Mouse (Mus musculus) left cerebral cortex, adult 8-10 months (tissue): Measurements from ENCODE around the gene Gm10837. TPM values are rescaled to one million over a fixed set of nuclear protein-coding genes. Genes with fewer than 3 reads are reported as not detected.

Experiments
- DNase-seq, 2 experiments: peaks; one replicate each; pipeline ENCODE4 v3.0.0; 2022; ENCODE audit warnings: low spot score in 2 of 2
- total RNA-seq, 4 experiments: library from RNA; stranded (reverse); gene quantifications; 2 replicates each; pipeline ENCODE4 v1.2.4; 2022

Gene Gm10837
- total RNA-seq, 4 experiments from 2014 or later = not detected

- no peak for DNase-seq
Measured at GRCm38 (mm10) chr14:122478574-122479011, 11.8 kb upstream of the Gm10837 start.

- no peak for DNase-seq
Measured at GRCm38 (mm10) chr14:122479461-122480109, 10.8 kb upstream of the Gm10837 start.

- no peak for DNase-seq
Measured at GRCm38 (mm10) chr14:122480355-122480754, 10.0 kb upstream of the Gm10837 start.

DNA sequence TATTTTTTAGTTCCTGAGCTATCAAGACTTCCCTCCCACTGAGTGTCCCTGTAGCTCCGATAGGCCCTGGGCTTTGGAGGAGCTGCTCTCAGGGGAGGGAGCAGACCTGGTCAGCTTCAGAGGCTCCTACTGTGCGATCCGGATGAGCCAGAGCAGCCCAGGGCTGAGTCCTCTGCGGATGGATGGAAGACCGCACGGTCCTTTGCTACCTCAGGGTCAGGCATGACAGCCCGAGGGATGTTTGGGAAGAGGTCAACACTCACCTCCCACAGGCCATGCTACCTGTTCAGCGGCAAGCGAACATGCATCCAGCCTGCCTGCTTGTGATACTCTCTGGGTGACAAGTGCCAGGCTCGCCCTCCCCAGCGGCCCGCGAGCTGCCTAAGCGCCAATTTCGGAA is 9.2 kb upstream of the Gm10837 start:
- DNase-seq = no peak

DNA sequence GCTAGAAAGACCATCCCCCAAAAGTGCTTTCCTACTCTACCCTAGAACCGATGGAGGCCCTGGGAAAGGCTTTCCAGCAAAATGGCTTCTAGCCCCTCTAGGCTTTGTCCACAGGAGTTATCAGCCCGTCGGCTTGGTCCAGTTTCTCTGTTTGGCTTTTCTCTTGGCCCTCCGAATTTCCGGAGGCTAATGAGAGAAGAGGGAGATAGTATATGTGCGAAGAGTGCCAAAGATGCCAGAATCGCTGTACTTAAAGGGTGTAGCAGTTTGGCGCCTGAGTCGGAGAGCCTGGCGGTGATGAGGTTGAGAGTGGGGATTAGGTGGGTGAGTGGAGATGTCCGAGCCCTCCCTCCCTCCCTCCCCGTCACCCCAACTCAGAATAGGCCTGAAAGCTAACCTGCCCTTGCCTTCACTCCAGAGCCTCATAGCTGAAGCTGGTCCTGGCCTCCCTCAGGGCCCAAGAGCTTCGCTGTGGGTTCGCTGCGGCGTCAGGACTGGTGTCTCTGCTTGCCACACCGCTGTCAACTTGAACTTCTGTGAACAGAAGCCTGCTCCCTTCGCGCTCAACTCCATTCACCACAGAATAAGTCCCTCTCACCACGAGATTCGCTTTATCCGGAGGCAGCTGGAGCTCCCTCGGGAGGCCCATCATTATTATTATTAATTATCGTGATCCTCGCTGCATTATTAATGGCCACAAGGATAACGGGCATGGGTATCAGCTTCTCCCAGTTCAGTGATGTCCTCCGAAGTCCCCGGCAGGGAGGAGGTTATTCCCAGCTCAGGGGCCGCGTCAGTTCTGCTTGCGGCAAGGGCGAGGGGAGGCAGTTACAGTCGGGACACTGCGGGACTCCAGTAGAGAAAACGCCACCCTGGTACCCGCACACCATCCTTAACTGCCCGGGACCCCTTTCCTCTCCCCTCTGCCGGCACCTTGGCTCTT is 8.0 kb upstream of the Gm10837 start:
- no peak for DNase-seq

GRCm38 (mm10) chr14:122483024-122483385 is 7.4 kb upstream of the Gm10837 start:
- no peak for DNase-seq

DNA sequence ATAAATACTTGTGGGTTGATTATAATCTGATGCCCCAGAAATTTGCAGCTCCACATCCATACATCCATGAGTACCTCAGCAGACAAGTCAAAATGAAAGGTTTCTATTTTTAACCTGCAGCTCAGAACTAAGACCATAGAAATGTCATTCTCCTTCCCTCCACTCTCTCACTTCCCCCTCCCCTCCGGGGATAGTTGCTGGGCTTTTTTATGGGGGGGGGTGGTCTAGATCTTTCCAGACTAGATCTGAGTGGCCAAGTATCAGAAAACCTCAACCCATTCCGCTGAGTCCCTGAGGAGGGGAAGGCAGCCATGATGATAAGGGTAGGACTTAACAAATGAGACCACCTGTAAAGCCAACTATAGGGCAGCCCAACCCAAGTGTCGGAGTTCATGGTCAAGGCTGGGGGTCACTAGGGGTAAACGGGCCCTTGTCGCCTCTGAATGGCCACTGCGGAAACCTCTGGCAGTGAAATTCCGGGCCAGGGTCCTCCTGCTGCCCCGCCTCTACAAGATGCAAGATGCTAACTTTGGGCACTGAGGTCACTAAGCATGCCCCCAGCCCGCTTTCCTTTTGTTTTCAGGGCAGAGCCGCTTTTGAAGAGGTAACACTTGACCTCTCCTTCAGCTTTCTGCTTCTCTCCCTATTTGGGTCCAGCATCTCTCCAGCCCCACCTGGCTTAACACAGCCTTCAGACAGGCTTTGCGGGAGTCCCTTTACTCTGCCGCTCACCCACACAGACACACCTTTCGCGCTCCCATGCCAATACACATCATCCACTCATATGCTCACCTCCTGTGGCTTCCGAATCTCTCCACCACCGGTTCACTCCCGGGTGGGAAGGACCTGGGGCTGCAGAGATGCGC is 6.6 kb upstream of the Gm10837 start:
- no peak for DNase-seq

DNA sequence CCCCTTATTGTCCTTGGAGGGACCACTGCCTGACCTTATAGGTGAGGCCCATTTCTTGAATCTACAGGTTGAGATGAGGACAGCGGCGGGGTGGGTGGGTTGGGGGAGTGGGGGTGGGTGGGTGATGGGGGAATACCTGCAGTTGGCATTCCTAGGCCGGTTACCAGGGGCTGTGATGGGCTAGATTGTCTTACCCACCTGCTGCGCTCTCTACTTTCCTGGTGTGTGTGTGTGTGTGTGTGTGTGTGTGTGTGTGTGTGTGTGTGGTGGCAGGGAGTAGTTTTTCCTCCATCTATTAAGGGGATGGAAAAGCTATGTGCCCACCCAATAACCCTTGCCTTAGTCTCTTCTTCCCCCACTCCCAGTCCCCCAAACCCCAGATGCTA is 5.9 kb upstream of the Gm10837 start:
- DNase-seq = no peak

GRCm38 (mm10) chr14:122484844-122485551 is 5.4 kb upstream of the Gm10837 start:
- DNase-seq = no peak

- DNase-seq = no peak
Measured at GRCm38 (mm10) chr14:122485635-122486181, 4.7 kb upstream of the Gm10837 start.

GRCm38 (mm10) chr14:122486611-122487010 is 3.8 kb upstream of the Gm10837 start:
- DNase-seq = no peak

- DNase-seq = no peak
Measured at GRCm38 (mm10) chr14:122487366-122487765, 3.0 kb upstream of the Gm10837 start.

GRCm38 (mm10) chr14:122489041-122489440 is 1.3 kb upstream of the Gm10837 start:
- DNase-seq = no peak

DNA sequence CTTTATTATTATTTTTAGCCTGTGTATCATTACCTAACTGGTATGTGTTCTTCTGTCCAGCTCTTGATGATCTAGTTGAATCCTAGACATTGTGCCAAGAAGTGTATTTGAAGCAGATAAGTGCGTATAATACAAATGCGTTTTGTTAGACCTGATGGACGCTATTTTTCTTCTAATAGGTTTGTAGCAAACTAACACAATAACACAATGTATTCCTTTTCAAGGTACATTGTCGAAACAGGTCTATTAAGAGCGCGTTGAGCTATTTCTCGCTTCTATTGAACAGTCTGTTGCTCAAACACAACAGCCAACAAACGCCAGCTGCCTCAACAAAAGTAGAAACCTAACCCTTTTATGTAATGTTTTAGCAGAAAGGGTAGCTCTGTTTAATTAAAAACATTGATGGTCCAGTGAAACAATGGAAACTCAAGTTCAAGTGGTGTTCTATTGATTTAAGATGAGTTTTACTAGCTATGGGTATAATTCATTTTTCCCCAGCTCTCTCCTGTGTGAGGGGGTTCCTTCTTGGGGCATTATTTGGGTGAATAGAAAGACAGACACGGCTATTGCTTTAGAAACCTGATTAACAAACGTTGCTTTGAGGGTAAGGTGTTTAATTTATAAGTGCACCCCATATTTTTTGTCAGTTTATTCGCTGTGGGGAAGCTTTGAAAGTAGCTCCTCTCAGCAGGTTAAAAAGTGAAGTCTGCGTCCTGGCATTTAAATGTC is 536 bp upstream of the Gm10837 start:
- DNase-seq = no peak

- DNase-seq = no peak
Measured at GRCm38 (mm10) chr14:122491521-122491920, 1.1 kb downstream of the Gm10837 start.

- no peak for DNase-seq
Measured at GRCm38 (mm10) chr14:122492015-122492414, 1.6 kb downstream of the Gm10837 start.

GRCm38 (mm10) chr14:122509058-122509457 is 18.7 kb downstream of the Gm10837 start:
- no peak for DNase-seq

DNA sequence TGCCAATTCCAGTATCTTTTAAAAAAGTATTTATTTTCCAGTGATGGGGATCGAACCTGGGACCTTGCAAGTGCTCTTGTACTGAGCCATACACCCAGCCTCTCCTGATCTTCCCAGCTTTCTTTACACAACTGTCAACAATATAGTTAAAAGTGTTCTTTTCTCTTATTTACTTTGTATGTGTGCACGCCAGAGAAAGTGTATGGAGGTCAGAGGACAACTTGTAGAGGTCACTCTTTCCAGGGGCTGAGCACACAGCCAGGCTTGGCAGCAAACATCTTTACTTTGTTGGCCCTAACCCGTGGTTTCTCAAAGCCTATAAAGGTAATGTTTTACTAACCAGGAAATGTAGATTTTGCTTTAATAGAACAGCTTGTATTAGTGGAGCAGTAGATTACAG is 21.1 kb downstream of the Gm10837 start:
- DNase-seq = no peak

- no peak for DNase-seq
Measured at GRCm38 (mm10) chr14:122513511-122514036, 23.2 kb downstream of the Gm10837 start.

DNA sequence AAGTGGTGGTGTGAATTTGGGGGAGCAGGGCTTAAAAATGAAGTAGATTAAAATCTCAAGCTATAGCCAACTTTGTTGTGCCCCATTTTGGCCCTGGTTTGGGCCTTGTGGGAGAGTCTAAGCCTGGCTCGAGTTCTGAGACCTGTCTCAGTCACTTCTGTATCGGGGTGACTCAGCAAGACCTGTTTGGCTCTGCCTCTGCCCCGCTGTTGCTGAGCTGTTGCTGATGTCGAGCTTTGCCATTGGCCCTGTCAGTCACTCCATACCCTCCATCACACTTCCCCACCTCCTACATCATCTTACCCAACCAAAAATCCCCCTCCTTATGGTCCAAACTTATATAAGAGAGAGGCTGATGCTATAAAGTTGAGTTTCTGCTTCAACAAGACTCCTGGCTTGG is 38.1 kb downstream of the Gm10837 start:
- DNase-seq = no peak
